Comparison of ENCODE assay signal across 20 mouse cellular contexts in genomic region chr9:15317223-15318169, GRCm38 (mm10). TPM values are rescaled to one million over a fixed set of nuclear protein-coding genes. Genes with fewer than 3 reads are reported as not detected.
DNase-seq lines count a peak whose midpoint lies in the region; ATAC-seq and TF ChIP-seq lines count a peak whose summit lies in the region.
"Had no signal": no experiment of that assay in that cellular context is flagged by ENCODE, and none has a peak within 500 bp of the region (broad histone marks: within the 10 kb centered on the region; RNA-seq: fewer than 3 reads in every experiment).

No protein-coding gene starts in this region.

- peak; percentile 56 for DNase-seq in 3T3-L1 (ENCODE audit: low read depth, low spot score)
- DNase-seq in ES-E14 (ENCODE audit: low read depth, low spot score), result no peak
- DNase-seq in ZHBTc4 (ENCODE audit: low read depth, low spot score), result peak; percentile 66
- no peak for DNase-seq in heart, postnatal 25 days (ENCODE audit: low spot score)
- DNase-seq in thymus, postnatal 36 days, result no peak
- DNase-seq in urinary bladder, postnatal 4 days (ENCODE audit: low spot score in 2 of 2), result no peak
- DNase-seq: adrenal gland, postnatal 14 days; cerebellum, adult 11-12 months; cerebellum, adult 9-10 months; cerebellum, postnatal 25 days; gastrocnemius, adult 2 months; gastrocnemius, postnatal 25 days; heart, postnatal 10 days had no signal

- no peak overlapping the region for H3K27ac ChIP-seq in intestine, embryonic 15.5 days
- H3K27ac ChIP-seq in intestine, postnatal 0 days (ENCODE audit: low read depth, low read length), result no peak overlapping the region
- no peak overlapping the region for H3K27ac ChIP-seq in ES-E14 (ENCODE audit: insufficient read depth, low read depth, low read length, poor library complexity, severe bottlenecking)
- H3K27ac ChIP-seq: embryonic facial prominence, embryonic 12.5 days; forebrain, embryonic 12.5 days; gastrocnemius, adult 2 months; hindbrain, embryonic 13.5 days; hindbrain, postnatal 0 days had no signal

- H3K9ac ChIP-seq in intestine, embryonic 15.5 days, result no peak overlapping the region
- H3K9ac ChIP-seq in intestine, postnatal 0 days (ENCODE audit: low read depth, low read length), result no peak overlapping the region
- no peak overlapping the region for H3K9ac ChIP-seq in ES-E14 (ENCODE audit: insufficient read depth, low read depth, low read length, poor library complexity, severe bottlenecking)
- H3K9ac ChIP-seq: embryonic facial prominence, embryonic 12.5 days; forebrain, embryonic 12.5 days; hindbrain, embryonic 13.5 days had no signal

- no peaks in the 10 kb centered on the region for H3K27me3 ChIP-seq in intestine, embryonic 15.5 days (replicated peaks)
- H3K27me3 ChIP-seq in intestine, postnatal 0 days (replicated peaks; ENCODE audit: control insufficient read depth, insufficient read depth, low read length), result no peaks in the 10 kb centered on the region
- H3K27me3 ChIP-seq: embryonic facial prominence, embryonic 12.5 days; forebrain, embryonic 12.5 days; hindbrain, embryonic 13.5 days had no signal

- in situ Hi-C loops in ES-E14 (cut with MboI; ENCODE audit: low sequenced_read_pairs in 2 of 2, unreplicated experiment in 2 of 2), result no loop called here

- H3K4me3 ChIP-seq in intestine, embryonic 15.5 days (replicated peaks), result no peak overlapping the region
- no peak overlapping the region for H3K4me3 ChIP-seq in intestine, postnatal 0 days (ENCODE audit: low read depth, low read length)
- H3K4me3 ChIP-seq in ES-E14 (ENCODE audit: insufficient read depth in 1 of 2, low read depth in 1 of 2, low read length in 2 of 2, poor library complexity in 1 of 2, severe bottlenecking in 1 of 2), result no peak overlapping the region
- H3K4me3 ChIP-seq: embryonic facial prominence, embryonic 12.5 days; forebrain, embryonic 12.5 days; gastrocnemius, adult 2 months; hindbrain, embryonic 13.5 days had no signal

- intact Hi-C loops in heart, postnatal 25 days (cut with DNase I), result no loop called here

- TF ChIP-seq CTCF in intestine, postnatal 0 days (IDR thresholded peaks at IDR 0.05; ENCODE audit: low read depth), result no peak

- H3K9me3 ChIP-seq in intestine, embryonic 15.5 days, result no peaks in the 10 kb centered on the region
- H3K9me3 ChIP-seq in intestine, postnatal 0 days (ENCODE audit: control insufficient read depth), result no peaks in the 10 kb centered on the region
- no peaks in the 10 kb centered on the region for H3K9me3 ChIP-seq in ES-E14 (ENCODE audit: control insufficient read depth, insufficient read depth, low read depth, low read length)
- H3K9me3 ChIP-seq: embryonic facial prominence, embryonic 12.5 days; forebrain, embryonic 12.5 days; hindbrain, embryonic 13.5 days had no signal

- peaks cover 27% of the 10 kb centered on the region for H3K36me3 ChIP-seq in intestine, embryonic 15.5 days
- H3K36me3 ChIP-seq in intestine, postnatal 0 days (ENCODE audit: control insufficient read depth, insufficient read depth), result peaks cover 46% of the 10 kb centered on the region
- peaks cover 33% of the 10 kb centered on the region; the same call in 1 of the 2 replicates for H3K36me3 ChIP-seq in ES-E14 (ENCODE audit: control insufficient read depth, insufficient read depth, low read length, poor library complexity, severe bottlenecking)

- H3K4me2 ChIP-seq in intestine, embryonic 15.5 days (replicated peaks), result no peak overlapping the region
- H3K4me2 ChIP-seq in intestine, postnatal 0 days (replicated peaks; ENCODE audit: low read depth), result no peak overlapping the region
- H3K4me2 ChIP-seq: embryonic facial prominence, embryonic 12.5 days; forebrain, embryonic 12.5 days; hindbrain, embryonic 13.5 days had no signal

- H3K4me1 ChIP-seq in intestine, embryonic 15.5 days (replicated peaks), result no peaks in the 10 kb centered on the region
- no peaks in the 10 kb centered on the region for H3K4me1 ChIP-seq in intestine, postnatal 0 days (replicated peaks; ENCODE audit: control insufficient read depth, insufficient read depth, low read length)
- H3K4me1 ChIP-seq in ES-E14 (ENCODE audit: control insufficient read depth in 2 of 2, insufficient read depth in 2 of 2, low read length in 2 of 2, poor library complexity in 1 of 2), result no peaks in the 10 kb centered on the region
- H3K4me1 ChIP-seq: embryonic facial prominence, embryonic 12.5 days; forebrain, embryonic 12.5 days; hindbrain, embryonic 13.5 days had no signal

- ATAC-seq in intestine, embryonic 15.5 days, result 0 out of 2 replicates have a peak, but pooled peaks have one; percentile 26
- ATAC-seq in intestine, postnatal 0 days, result no peak
- ATAC-seq: activated CD4-positive, CD25-positive, alpha-beta regulatory T cell, adult 4 months; hindbrain, postnatal 0 days had no signal

- 54% methylated on average over 5 of the region's 5 CpGs for WGBS in intestine, embryonic 15.5 days
- WGBS in intestine, postnatal 0 days, result 53% methylated on average over 5 of the region's 5 CpGs

TF ChIP-seq in ES-E14, 5 proteins besides CTCF, POLR2A, EP300 and RAD21:
- TF ChIP-seq CHD2 (IDR thresholded peaks at IDR 0.05; ENCODE audit: low read depth, low read length) (peak; percentile 45; the same call in 1 of the 2 replicates), HCFC1 (IDR thresholded peaks at IDR 0.05; ENCODE audit: borderline replicate concordance, insufficient read depth, low read length) (no peak)

RNA-seq across cellular contexts. Expression of gene 4931406C07Rik, which starts 11.2 kb away (rescaled TPM):
- polyA plus RNA-seq in intestine, embryonic 15.5 days (2015; fragmentation: Nextera tagmentation; extraction: Ambion mirVana), result 8.4 and 9.6 TPM in 2 replicates
- 15.4 and 19.1 TPM in 2 replicates for polyA plus RNA-seq in intestine, postnatal 0 days (2015; fragmentation: Nextera tagmentation; extraction: Ambion mirVana)
- 6.4 and 6.5 TPM in 2 replicates for total RNA-seq in ES-E14 (2012; rRNA removed)
- total RNA-seq in heart, postnatal 25 days (2021), result 1 to 10 TPM; 4.6 to 5.6 TPM

RNA-seq across cellular contexts. Expression of gene Taf1d, which starts 11.5 kb away (rescaled TPM):
- 79.1 and 82.8 TPM in 2 replicates for polyA plus RNA-seq in intestine, embryonic 15.5 days (2015; fragmentation: Nextera tagmentation; extraction: Ambion mirVana)
- polyA plus RNA-seq in intestine, postnatal 0 days (2015; fragmentation: Nextera tagmentation; extraction: Ambion mirVana), result 41.5 and 43.0 TPM in 2 replicates
- total RNA-seq in ES-E14 (2012; rRNA removed), result 982 and 1,438 TPM in 2 replicates
- total RNA-seq in heart, postnatal 25 days (2021), result 10 to 100 TPM; 28.0 to 32.3 TPM

RNA-seq across cellular contexts. Expression of gene Med17, which starts 37.8 kb away (rescaled TPM):
- 31.0 and 34.5 TPM in 2 replicates for polyA plus RNA-seq in intestine, embryonic 15.5 days (2015; fragmentation: Nextera tagmentation; extraction: Ambion mirVana)
- polyA plus RNA-seq in intestine, postnatal 0 days (2015; fragmentation: Nextera tagmentation; extraction: Ambion mirVana), result 18.1 and 20.4 TPM in 2 replicates
- total RNA-seq in ES-E14 (2012; rRNA removed), result 37.2 and 51.5 TPM in 2 replicates
- total RNA-seq in heart, postnatal 25 days (2021), result 10 to 100 TPM; 15.1 to 15.7 TPM

RNA-seq across cellular contexts. Expression of gene Cep295, which starts 40.1 kb away (rescaled TPM):
- polyA plus RNA-seq in intestine, embryonic 15.5 days (2015; fragmentation: Nextera tagmentation; extraction: Ambion mirVana), result 11.6 and 11.7 TPM in 2 replicates
- polyA plus RNA-seq in intestine, postnatal 0 days (2015; fragmentation: Nextera tagmentation; extraction: Ambion mirVana), result 3.8 and 4.6 TPM in 2 replicates
- 64.3 and 81.2 TPM in 2 replicates for total RNA-seq in ES-E14 (2012; rRNA removed)
- total RNA-seq in heart, postnatal 25 days (2021), result 1 to 10 TPM; 5.6 to 7.2 TPM

Comparison
In these comparisons a context has a peak if more than half of its experiments do, and no peak if none do; other contexts are left out.
1. DNase-seq: peak in 3T3-L1 (single experiment) and ZHBTc4 (single experiment); none in ES-E14 (single experiment), heart, postnatal 25 days (single experiment), thymus, postnatal 36 days (0 of 2) and urinary bladder, postnatal 4 days (0 of 2).
2. RNA of gene Taf1d, which starts 11.5 kb away (total RNA-seq): 982 to 1,438 TPM in ES-E14; 28.0 to 32.3 TPM in heart, postnatal 25 days; every median in the first group is over 10 times any median in the second.